Mouse (Mus musculus): ENCODE measurements around the gene Map1a.

- TF ChIP-seq HCFC1 (IDR thresholded peaks at IDR 0.05; ENCODE audit: borderline replicate concordance, insufficient read depth, low read length) (no peak), ZC3H11A (IDR thresholded peaks at IDR 0.05; ENCODE audit: borderline replicate concordance, low read depth, low read length) (no peak), MAFK (IDR thresholded peaks at IDR 0.05; ENCODE audit: insufficient read depth, low read depth, low read length) (no peak)
These were observed 5.6 kb downstream of the Map1a start for GRCm38 (mm10) chr2:121294753-121295607.

Measured in ES-E14 (cell line).